Mouse (Mus musculus) testis, adult 2 months (tissue): ENCODE results near the gene Fam151a.

Experiments
- CTCF ChIP-seq: fragments of 200-500 bp; IDR thresholded peaks from 2 replicates; pipeline ENCODE4 v1.5.1; 2012; ENCODE audit warnings: low read depth, mild to moderate bottlenecking, inconsistent platforms, low read length, moderate library complexity; ENCODE audit not compliant: control insufficient read depth, insufficient read depth, insufficient replicate concordance
- POLR2A ChIP-seq: fragments of 200-500 bp; IDR thresholded peaks from 2 replicates; pipeline ENCODE4 v1.6.1; 2012; ENCODE audit warnings: low read depth, mild to moderate bottlenecking, inconsistent platforms, low read length, moderate library complexity; ENCODE audit not compliant: control insufficient read depth

DNA sequence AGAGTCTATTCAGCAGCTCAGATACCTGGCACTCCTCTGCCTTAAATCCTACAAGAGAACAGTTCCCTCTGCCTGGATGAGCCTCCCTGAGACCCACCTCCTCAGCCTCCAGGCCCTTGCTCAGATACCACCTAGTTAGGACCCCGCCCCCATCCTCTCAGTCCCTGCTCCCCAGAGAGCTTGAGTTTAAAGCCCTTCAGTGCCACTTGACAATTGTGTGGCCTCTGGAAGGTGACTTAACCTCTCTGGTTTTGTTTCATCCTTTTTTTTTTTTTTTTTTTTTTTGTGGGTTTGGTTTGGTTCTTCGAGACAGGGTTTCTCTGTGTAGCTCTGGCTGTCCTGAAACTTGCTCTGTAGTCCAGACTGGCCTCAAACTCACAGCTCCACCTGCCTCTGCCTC, 61.6 kb downstream of the Fam151a start:
- TF ChIP-seq CTCF (no peak), POLR2A (no peak)
